Mouse (Mus musculus) spleen, adult 2 months (tissue): ENCODE results near the gene Fbxw17.

Source experiments
- CTCF ChIP-seq: fragments of 200-500 bp; IDR thresholded peaks from 2 replicates; pipeline ENCODE4 v1.5.1; 2011; ENCODE audit warnings: mild to moderate bottlenecking, inconsistent platforms; ENCODE audit not compliant: insufficient read depth, insufficient read length, insufficient replicate concordance; ENCODE audit errors: extremely low read depth
- POLR2A ChIP-seq: fragments of 200-500 bp; IDR thresholded peaks from 2 replicates; pipeline ENCODE4 v1.6.1; 2011; ENCODE audit warnings: low read depth, low read length, inconsistent platforms

- TF ChIP-seq CTCF: no peak
- TF ChIP-seq POLR2A: no peak
Observed at GRCm38 (mm10) chr13:50443812-50444211, 26.1 kb downstream of the Fbxw17 start, which contains the start of gene Gm47429.
